Mouse (Mus musculus) lung, postnatal 0 days (tissue): ENCODE measurements around the gene Fxyd2. TPM values are rescaled to one million over a fixed set of nuclear protein-coding genes. Genes with fewer than 3 reads are reported as not detected.

Source experiments
- ATAC-seq: fragments of 200-750 bp; cut with Nextera tagmentation; 2 replicates; pipeline ENCODE4 v1.8.0; 2017; ENCODE audit warnings: moderate library complexity
- DNase-seq: peaks from one replicate; pipeline ENCODE4 v3.0.0-alpha.2; 2016; ENCODE audit warnings: low spot score
- H3K27ac ChIP-seq: fragments of 300-500 bp; sonication (generic); 2 replicates; pipeline ENCODE4 v1.5.1; 2014; ENCODE audit warnings: antibody characterized with exemption, mild to moderate bottlenecking, low read length, mixed read lengths
- H3K27me3 ChIP-seq: fragments of 300-500 bp; sonication (generic); replicated peaks from 2 replicates; pipeline ENCODE4 v1.6.1; 2014; ENCODE audit warnings: low read length, mixed read lengths; ENCODE audit not compliant: insufficient read depth
- H3K36me3 ChIP-seq: fragments of 300-500 bp; sonication (generic); 2 replicates; pipeline ENCODE4 v1.6.1; 2014; ENCODE audit warnings: low read length, mixed read lengths; ENCODE audit not compliant: insufficient read depth
- H3K4me1 ChIP-seq: fragments of 300-500 bp; sonication (generic); 2 replicates; pipeline ENCODE4 v1.6.1; 2014; ENCODE audit warnings: antibody characterized with exemption, low read depth, low read length, mixed read lengths; ENCODE audit not compliant: insufficient read depth
- H3K4me2 ChIP-seq: fragments of 300-500 bp; sonication (generic); replicated peaks from 2 replicates; pipeline ENCODE4 v1.6.1; 2014; ENCODE audit warnings: low read depth, mild to moderate bottlenecking, low read length, moderate library complexity, mixed read lengths
- H3K4me3 ChIP-seq: fragments of 300-500 bp; sonication (generic); 2 replicates; pipeline ENCODE4 v1.5.1; 2014; ENCODE audit warnings: low read depth, low read length
- H3K9ac ChIP-seq: fragments of 300-500 bp; sonication (generic); replicated peaks from 2 replicates; pipeline ENCODE4 v1.6.1; 2014; ENCODE audit warnings: low read depth, mild to moderate bottlenecking
- H3K9me3 ChIP-seq: fragments of 300-500 bp; sonication (generic); 2 replicates; pipeline ENCODE4 v1.6.1; 2016; ENCODE audit warnings: low read length, mixed read lengths
- CTCF ChIP-seq: IDR thresholded peaks from 2 replicates; pipeline ENCODE4 v1.5.1; 2016; ENCODE audit warnings: antibody characterized with exemption, mild to moderate bottlenecking
- EP300 ChIP-seq: IDR thresholded peaks from 2 replicates; pipeline ENCODE4 v1.6.1; 2016; ENCODE audit warnings: antibody characterized with exemption, mild to moderate bottlenecking, control low read depth
- WGBS: fragments of 180-500 bp; shearing (Covaris S2); extraction: QIAGEN DNeasy Blood & Tissue Kit; methylation state at CpG from one replicate; pipeline ENCODE4 v1.1.7; 2014; 5-methylcytosine and 5-hydroxymethylcytosine counted together
- polyA plus RNA-seq: library from polyadenylated mRNA; unstranded; fragments of >200 nt; fragmentation: Nextera tagmentation; extraction: Ambion mirVana; gene quantifications from 2 replicates; pipeline ENCODE4 v1.2.1, GENCODE M21; 2015

Fxyd2 gene
- polyA plus RNA-seq, 1 experiment from 2014 or later, result 1.2 TPM

GRCm38 (mm10) chr9:45433119-45433518 is 33.6 kb downstream of the Fxyd2 start:
- ATAC-seq, result no peak
- Histone ChIP-seq H3K4me3 (no peak overlapping the region), H3K36me3 (no peaks in the 10 kb centered on the region), H3K9me3 (no peaks in the 10 kb centered on the region), H3K4me2 (no peak overlapping the region), H3K27me3 (peaks cover 40% of the 10 kb centered on the region), H3K4me1 (no peaks in the 10 kb centered on the region; the same call in 1 of the 2 replicates), H3K9ac (no peak overlapping the region), H3K27ac (no peak overlapping the region)
- DNase-seq, result no peak
- TF ChIP-seq EP300 (no peak), CTCF (no peak)
- WGBS, result 84% methylated on average over 9 of the region's 9 CpGs

- DNase-seq (no peak), ATAC-seq (no peak)
- H3K4me1 ChIP-seq, result no peaks in the 10 kb centered on the region; the same call in 1 of the 2 replicates
- no peak overlapping the region for H3K4me3 ChIP-seq
- H3K9ac ChIP-seq, result no peak overlapping the region
- TF ChIP-seq CTCF (no peak), EP300 (no peak)
- H3K9me3 ChIP-seq, result no peaks in the 10 kb centered on the region
- peaks cover 36% of the 10 kb centered on the region for H3K27me3 ChIP-seq
- H3K36me3 ChIP-seq, result no peaks in the 10 kb centered on the region
- H3K4me2 ChIP-seq, result no peak overlapping the region
- H3K27ac ChIP-seq, result no peak overlapping the region
- WGBS, result 61% methylated on average over 2 of the region's 2 CpGs
These were observed 34.7 kb downstream of the Fxyd2 start for GRCm38 (mm10) chr9:45434171-45434570.

GRCm38 (mm10) chr9:45439025-45439424 is 39.6 kb downstream of the Fxyd2 start:
- Histone ChIP-seq H3K4me1 (no peaks in the 10 kb centered on the region), H3K27ac (no peak overlapping the region), H3K36me3 (no peaks in the 10 kb centered on the region), H3K9me3 (no peaks in the 10 kb centered on the region), H3K27me3 (no peaks in the 10 kb centered on the region), H3K4me2 (no peak overlapping the region), H3K4me3 (no peak overlapping the region), H3K9ac (no peak overlapping the region)
- no peak for ATAC-seq
- no peak for DNase-seq
- TF ChIP-seq CTCF (no peak), EP300 (no peak)
- 48% methylated on average over 4 of the region's 4 CpGs for WGBS

- H3K27ac ChIP-seq, result no peak overlapping the region
- no peak for ATAC-seq
- H3K4me2 ChIP-seq, result no peak overlapping the region
- H3K4me3 ChIP-seq, result no peak overlapping the region
- no peaks in the 10 kb centered on the region for H3K9me3 ChIP-seq
- 60% methylated on average over 16 of the region's 16 CpGs for WGBS
- H3K9ac ChIP-seq, result no peak overlapping the region
- no peak for DNase-seq
- TF ChIP-seq EP300 (no peak), CTCF (no peak)
- H3K27me3 ChIP-seq, result no peaks in the 10 kb centered on the region
- no peaks in the 10 kb centered on the region for H3K36me3 ChIP-seq
- H3K4me1 ChIP-seq, result no peaks in the 10 kb centered on the region
These were observed 40.8 kb downstream of the Fxyd2 start for GRCm38 (mm10) chr9:45440083-45440784.

- Histone ChIP-seq H3K9me3 (no peaks in the 10 kb centered on the region), H3K4me1 (no peaks in the 10 kb centered on the region), H3K27me3 (no peaks in the 10 kb centered on the region), H3K4me2 (no peak overlapping the region), H3K36me3 (no peaks in the 10 kb centered on the region), H3K4me3 (no peak overlapping the region), H3K27ac (no peak overlapping the region), H3K9ac (no peak overlapping the region)
- TF ChIP-seq EP300 (no peak), CTCF (no peak)
- DNase-seq, result no peak
- 50% methylated on average over 5 of the region's 5 CpGs for WGBS
- ATAC-seq, result no peak
These were observed 44.9 kb downstream of the Fxyd2 start for GRCm38 (mm10) chr9:45444251-45444798.

GRCm38 (mm10) chr9:45449658-45450057 is 50.2 kb downstream of the Fxyd2 start:
- DNase-seq, result no peak
- H3K27ac ChIP-seq, result no peak overlapping the region

More at GRCm38 (mm10) chr9:45449658-45450057, 50.2 kb downstream of the Fxyd2 start:
- no peak overlapping the region for H3K4me2 ChIP-seq
- no peaks in the 10 kb centered on the region for H3K9me3 ChIP-seq
- H3K9ac ChIP-seq, result no peak overlapping the region
- 68% methylated on average over 4 of the region's 4 CpGs for WGBS
- H3K4me3 ChIP-seq, result no peak overlapping the region
- H3K4me1 ChIP-seq, result no peaks in the 10 kb centered on the region
- H3K36me3 ChIP-seq, result no peaks in the 10 kb centered on the region
- TF ChIP-seq CTCF (no peak), EP300 (no peak)
- no peaks in the 10 kb centered on the region for H3K27me3 ChIP-seq
- ATAC-seq, result no peak
